Mouse (Mus musculus): ENCODE measurements at regions not wholly inside any gene's neighbourhood (a gene's known extent, or its start where the extent isn't known, plus 50 kb on each side); places are given as distances from the start of the nearest gene placed in this dataset.

- Histone ChIP-seq H3K27me3 (replicated peaks; ENCODE audit: control insufficient read depth, insufficient read depth, low read length) (no peaks in the 10 kb centered on the region), H3K27ac (ENCODE audit: insufficient read depth, low read depth, low read length) (no peak overlapping the region), H3K36me3 (ENCODE audit: control insufficient read depth, insufficient read depth, low read length) (no peaks in the 10 kb centered on the region), H3K4me1 (ENCODE audit: control insufficient read depth, insufficient read depth, low read length) (no peaks in the 10 kb centered on the region), H3K4me3 (ENCODE audit: insufficient read depth, low read depth, low read length) (no peak overlapping the region)
- 61% methylated on average over 4 of the region's 4 CpGs for WGBS
- TF ChIP-seq CTCF (conservative IDR thresholded peaks at IDR 0.05; ENCODE audit: insufficient read depth, insufficient read length, low read depth, low read length) (no peak), POLR2A (IDR thresholded peaks at IDR 0.05; ENCODE audit: low read depth, low read length) (no peak)
- peak; percentile 8 for DNase-seq
Measured at GRCm38 (mm10) chr1:154036729-154037270, 136.8 kb upstream of the Teddm2 start.

GRCm38 (mm10) chr1:154038241-154038640, 138.2 kb upstream of the Teddm2 start:
- no peak overlapping the region for H3K27ac ChIP-seq (ENCODE audit: insufficient read depth, low read depth, low read length)
- WGBS: 63% methylated on average over 2 of the region's 2 CpGs
- H3K36me3 ChIP-seq (ENCODE audit: control insufficient read depth, insufficient read depth, low read length): no peaks in the 10 kb centered on the region
- H3K27me3 ChIP-seq (replicated peaks; ENCODE audit: control insufficient read depth, insufficient read depth, low read length): no peaks in the 10 kb centered on the region
- H3K4me1 ChIP-seq (ENCODE audit: control insufficient read depth, insufficient read depth, low read length): no peaks in the 10 kb centered on the region
- TF ChIP-seq POLR2A (IDR thresholded peaks at IDR 0.05; ENCODE audit: low read depth, low read length): no peak
- DNase-seq: no peak
- no peak overlapping the region for H3K4me3 ChIP-seq (ENCODE audit: insufficient read depth, low read depth, low read length)

GRCm38 (mm10) chr1:154040907-154041306, 140.9 kb upstream of the Teddm2 start:
- Histone ChIP-seq H3K4me1 (ENCODE audit: control insufficient read depth, insufficient read depth, low read length) (no peaks in the 10 kb centered on the region), H3K4me3 (ENCODE audit: insufficient read depth, low read depth, low read length) (no peak overlapping the region), H3K36me3 (ENCODE audit: control insufficient read depth, insufficient read depth, low read length) (no peaks in the 10 kb centered on the region), H3K27ac (ENCODE audit: insufficient read depth, low read depth, low read length) (no peak overlapping the region), H3K27me3 (replicated peaks; ENCODE audit: control insufficient read depth, insufficient read depth, low read length) (no peaks in the 10 kb centered on the region)
- TF ChIP-seq CTCF (conservative IDR thresholded peaks at IDR 0.05; ENCODE audit: insufficient read depth, insufficient read length, low read depth, low read length): no peak
- no peak for TF ChIP-seq POLR2A (IDR thresholded peaks at IDR 0.05; ENCODE audit: low read depth, low read length)
- DNase-seq: peak; percentile 23
- WGBS: 45% methylated on average over 3 of the region's 3 CpGs

GRCm38 (mm10) chr1:154042956-154043355, 142.9 kb upstream of the Teddm2 start:
- 75% methylated on average over 2 of the region's 2 CpGs for WGBS
- Histone ChIP-seq H3K4me1 (ENCODE audit: control insufficient read depth, insufficient read depth, low read length) (no peaks in the 10 kb centered on the region), H3K27me3 (replicated peaks; ENCODE audit: control insufficient read depth, insufficient read depth, low read length) (no peaks in the 10 kb centered on the region), H3K4me3 (ENCODE audit: insufficient read depth, low read depth, low read length) (no peak overlapping the region), H3K27ac (ENCODE audit: insufficient read depth, low read depth, low read length) (no peak overlapping the region), H3K36me3 (ENCODE audit: control insufficient read depth, insufficient read depth, low read length) (no peaks in the 10 kb centered on the region)
- no peak for DNase-seq
- TF ChIP-seq CTCF (conservative IDR thresholded peaks at IDR 0.05; ENCODE audit: insufficient read depth, insufficient read length, low read depth, low read length): no peak
- no peak for TF ChIP-seq POLR2A (IDR thresholded peaks at IDR 0.05; ENCODE audit: low read depth, low read length)

- TF ChIP-seq CTCF (conservative IDR thresholded peaks at IDR 0.05; ENCODE audit: insufficient read depth, insufficient read length, low read depth, low read length) (no peak), POLR2A (IDR thresholded peaks at IDR 0.05; ENCODE audit: low read depth, low read length) (no peak)
- no peak for DNase-seq
Measured at GRCm38 (mm10) chr1:154044712-154045111, 144.7 kb upstream of the Teddm2 start.

GRCm38 (mm10) chr1:154045951-154046350, 145.9 kb upstream of the Teddm2 start:
- Histone ChIP-seq H3K27me3 (replicated peaks; ENCODE audit: control insufficient read depth, insufficient read depth, low read length) (no peaks in the 10 kb centered on the region), H3K4me1 (ENCODE audit: control insufficient read depth, insufficient read depth, low read length) (no peaks in the 10 kb centered on the region), H3K4me3 (ENCODE audit: insufficient read depth, low read depth, low read length) (no peak overlapping the region), H3K36me3 (ENCODE audit: control insufficient read depth, insufficient read depth, low read length) (no peaks in the 10 kb centered on the region), H3K27ac (ENCODE audit: insufficient read depth, low read depth, low read length) (no peak overlapping the region)
- DNase-seq: no peak
- TF ChIP-seq POLR2A (IDR thresholded peaks at IDR 0.05; ENCODE audit: low read depth, low read length): no peak
- no peak for TF ChIP-seq CTCF (conservative IDR thresholded peaks at IDR 0.05; ENCODE audit: insufficient read depth, insufficient read length, low read depth, low read length)

More at GRCm38 (mm10) chr1:154044712-154045111, 144.7 kb upstream of the Teddm2 start:
- no peaks in the 10 kb centered on the region for H3K36me3 ChIP-seq (ENCODE audit: control insufficient read depth, insufficient read depth, low read length)
- 81% methylated on average over 4 of the region's 4 CpGs for WGBS
- H3K27ac ChIP-seq (ENCODE audit: insufficient read depth, low read depth, low read length): no peak overlapping the region
- H3K4me1 ChIP-seq (ENCODE audit: control insufficient read depth, insufficient read depth, low read length): no peaks in the 10 kb centered on the region
- H3K4me3 ChIP-seq (ENCODE audit: insufficient read depth, low read depth, low read length): no peak overlapping the region
- H3K27me3 ChIP-seq (replicated peaks; ENCODE audit: control insufficient read depth, insufficient read depth, low read length): no peaks in the 10 kb centered on the region

GRCm38 (mm10) chr1:154053641-154054040, 147.3 kb upstream of the Zfp648 start:
- Histone ChIP-seq H3K27me3 (replicated peaks; ENCODE audit: control insufficient read depth, insufficient read depth, low read length) (no peaks in the 10 kb centered on the region), H3K4me1 (ENCODE audit: control insufficient read depth, insufficient read depth, low read length) (no peaks in the 10 kb centered on the region), H3K36me3 (ENCODE audit: control insufficient read depth, insufficient read depth, low read length) (no peaks in the 10 kb centered on the region), H3K4me3 (ENCODE audit: insufficient read depth, low read depth, low read length) (no peak overlapping the region), H3K27ac (ENCODE audit: insufficient read depth, low read depth, low read length) (no peak overlapping the region)
- DNase-seq: no peak
- TF ChIP-seq CTCF (conservative IDR thresholded peaks at IDR 0.05; ENCODE audit: insufficient read depth, insufficient read length, low read depth, low read length) (no peak), POLR2A (IDR thresholded peaks at IDR 0.05; ENCODE audit: low read depth, low read length) (no peak)
- 82% methylated on average over 7 of the region's 7 CpGs for whole genome bisulfite sequencing
